In genomic region chr2:76029081-76029901, GRCm38 (mm10) we compare ENCODE assay signal across 8 mouse cellular contexts. TPM values are rescaled to one million over a fixed set of nuclear protein-coding genes. Genes with fewer than 3 reads are reported as not detected.
DNase-seq lines count a peak whose midpoint lies in the region; ATAC-seq and TF ChIP-seq lines count a peak whose summit lies in the region.

No protein-coding gene starts in this region.

- peak overlapping the region; percentile 14; the same call in 1 of the 2 replicates for H3K9ac ChIP-seq in forebrain, embryonic 15.5 days (replicated peaks)
- 0 out of 2 replicates have a peak overlapping the region, but pooled peaks have one; percentile 31 for H3K9ac ChIP-seq in kidney, postnatal 0 days (ENCODE audit: low read depth, low read length)
- H3K9ac ChIP-seq in stomach, postnatal 0 days (ENCODE audit: low read length), result peak overlapping the region; percentile 35; the same call in 1 of the 2 replicates

- no peak for TF ChIP-seq POLR2A in kidney, adult 2 months (IDR thresholded peaks at IDR 0.05; ENCODE audit: low read depth, low read length)

- peak; percentile 81 for ATAC-seq in forebrain, embryonic 15.5 days (replicated peaks)
- ATAC-seq in kidney, postnatal 0 days (replicated peaks; ENCODE audit: low FRiP score, low read depth), result peak; percentile 80; the same call in 1 of the 2 replicates
- ATAC-seq in stomach, postnatal 0 days (ENCODE audit: low FRiP score, low TSS enrichment), result peak; percentile 59; the same call in 1 of the 2 replicates
- no peak for ATAC-seq in monocyte, adult 5-6 weeks (replicated peaks; ENCODE audit: insufficient number of reproducible peaks, low FRiP score, low TSS enrichment, poor library complexity, severe bottlenecking)

- no peaks in the 10 kb centered on the region for H3K9me3 ChIP-seq in forebrain, embryonic 15.5 days
- H3K9me3 ChIP-seq in kidney, postnatal 0 days (replicated peaks; ENCODE audit: low read length), result no peaks in the 10 kb centered on the region
- H3K9me3 ChIP-seq in midbrain, embryonic 10.5 days (replicated peaks), result no peaks in the 10 kb centered on the region
- H3K9me3 ChIP-seq in stomach, postnatal 0 days (ENCODE audit: control insufficient read depth, low read length), result no peaks in the 10 kb centered on the region

- no peak for TF ChIP-seq EP300 in stomach, postnatal 0 days (optimal IDR thresholded peaks at IDR 0.05)

- H3K4me3 ChIP-seq in kidney, adult 2 months (ENCODE audit: insufficient read depth, low read depth, low read length), result no peak overlapping the region
- no peak overlapping the region; the same call in 1 of the 2 replicates for H3K4me3 ChIP-seq in forebrain, embryonic 15.5 days
- H3K4me3 ChIP-seq in kidney, postnatal 0 days (replicated peaks; ENCODE audit: low read depth, low read length), result 0 out of 2 replicates have a peak overlapping the region, but pooled peaks have one; percentile 9
- peak overlapping the region; percentile 32 for H3K4me3 ChIP-seq in midbrain, embryonic 10.5 days
- H3K4me3 ChIP-seq in stomach, postnatal 0 days (ENCODE audit: low read depth, low read length), result no peak overlapping the region

- peak overlapping the region; percentile 34 for H3K4me2 ChIP-seq in forebrain, embryonic 15.5 days (replicated peaks)
- H3K4me2 ChIP-seq in kidney, postnatal 0 days (ENCODE audit: low read length), result peak overlapping the region; percentile 54
- H3K4me2 ChIP-seq in stomach, postnatal 0 days (replicated peaks; ENCODE audit: low read depth), result peak overlapping the region; percentile 30

- H3K27ac ChIP-seq in kidney, adult 2 months (ENCODE audit: insufficient read depth, low read depth, low read length), result no peak overlapping the region
- peak overlapping the region; percentile 79 for H3K27ac ChIP-seq in forebrain, embryonic 15.5 days (replicated peaks)
- peak overlapping the region; percentile 68 for H3K27ac ChIP-seq in kidney, postnatal 0 days
- peak overlapping the region; percentile 91 for H3K27ac ChIP-seq in midbrain, embryonic 10.5 days (replicated peaks)
- no peak overlapping the region for H3K27ac ChIP-seq in stomach, postnatal 0 days (replicated peaks)

- H3K27me3 ChIP-seq in kidney, adult 2 months (replicated peaks; ENCODE audit: control insufficient read depth, insufficient read depth, low read length), result no peaks in the 10 kb centered on the region
- H3K27me3 ChIP-seq in forebrain, embryonic 15.5 days, result no peaks in the 10 kb centered on the region
- H3K27me3 ChIP-seq in kidney, postnatal 0 days (ENCODE audit: insufficient read depth, low read length), result no peaks in the 10 kb centered on the region
- H3K27me3 ChIP-seq in midbrain, embryonic 10.5 days (ENCODE audit: low read depth, poor library complexity, severe bottlenecking), result no peaks in the 10 kb centered on the region
- H3K27me3 ChIP-seq in stomach, postnatal 0 days (ENCODE audit: control insufficient read depth, insufficient read depth, low read length), result no peaks in the 10 kb centered on the region

- WGBS in kidney, adult 2 months, result 13% methylated on average over 20 of the region's 20 CpGs
- 18% methylated on average over 20 of the region's 20 CpGs for WGBS in forebrain, embryonic 15.5 days
- 8% methylated on average over 20 of the region's 20 CpGs for WGBS in kidney, postnatal 0 days
- 35% methylated on average over 20 of the region's 20 CpGs for WGBS in midbrain, embryonic 10.5 days
- 21% methylated on average over 20 of the region's 20 CpGs for WGBS in stomach, postnatal 0 days

- DNase-seq in kidney, adult 2 months, result peak; percentile 17
- no peak for DNase-seq in kidney, adult 9 months
- peak; percentile 40 to 48 for DNase-seq in cerebellum, adult 18-20 months
- DNase-seq in kidney, postnatal 0 days (ENCODE audit: low spot score), result peak; percentile 87
- peak; percentile 64 for DNase-seq in midbrain, embryonic 10.5 days (ENCODE audit: low spot score)
- peak; percentile 17 for DNase-seq in stomach, postnatal 0 days (ENCODE audit: low spot score)

- H3K4me1 ChIP-seq in kidney, adult 2 months (ENCODE audit: control insufficient read depth, insufficient read depth, low read length), result peaks cover 2% of the 10 kb centered on the region; the same call in 1 of the 2 replicates
- peaks cover 26% of the 10 kb centered on the region for H3K4me1 ChIP-seq in forebrain, embryonic 15.5 days
- peaks cover 8% of the 10 kb centered on the region; the same call in 1 of the 2 replicates for H3K4me1 ChIP-seq in kidney, postnatal 0 days (replicated peaks; ENCODE audit: insufficient read depth, low read length)
- H3K4me1 ChIP-seq in midbrain, embryonic 10.5 days, result peaks cover 24% of the 10 kb centered on the region
- H3K4me1 ChIP-seq in stomach, postnatal 0 days (replicated peaks; ENCODE audit: control insufficient read depth, insufficient read depth), result peaks cover 4% of the 10 kb centered on the region; the same call in 1 of the 2 replicates

- no peak for TF ChIP-seq CTCF in kidney, adult 2 months (conservative IDR thresholded peaks at IDR 0.05; ENCODE audit: insufficient read depth, insufficient read length, low read depth, low read length)
- no peak for TF ChIP-seq CTCF in kidney, postnatal 0 days (IDR thresholded peaks at IDR 0.05; ENCODE audit: low read depth)
- no peak for TF ChIP-seq CTCF in stomach, postnatal 0 days (IDR thresholded peaks at IDR 0.05; ENCODE audit: low read depth)

- H3K36me3 ChIP-seq in kidney, adult 2 months (ENCODE audit: control insufficient read depth, insufficient read depth, low read length), result no peaks in the 10 kb centered on the region
- H3K36me3 ChIP-seq in forebrain, embryonic 15.5 days, result no peaks in the 10 kb centered on the region
- no peaks in the 10 kb centered on the region for H3K36me3 ChIP-seq in kidney, postnatal 0 days (ENCODE audit: insufficient read depth, low read length)
- no peaks in the 10 kb centered on the region for H3K36me3 ChIP-seq in midbrain, embryonic 10.5 days
- H3K36me3 ChIP-seq in stomach, postnatal 0 days (ENCODE audit: control insufficient read depth, insufficient read depth, low read length), result no peaks in the 10 kb centered on the region

RNA-seq across cellular contexts. Expression of gene Ttc30a1, which starts 47.5 kb away (rescaled TPM):
- 2.8 and 3.7 TPM in 2 replicates for polyA plus RNA-seq in kidney, adult 2 months (2012; rRNA removed)
- 7.7 and 8.4 TPM in 2 replicates for polyA plus RNA-seq in forebrain, embryonic 15.5 days (2015; fragmentation: Nextera tagmentation; extraction: Ambion mirVana)
- polyA plus RNA-seq in kidney, postnatal 0 days (2015; fragmentation: Nextera tagmentation; extraction: Ambion mirVana), result 6.7 and 7.0 TPM in 2 replicates
- 11.8 and 12.0 TPM in 2 replicates for polyA plus RNA-seq in midbrain, embryonic 10.5 days (2016; fragmentation: Nextera tagmentation; extraction: Ambion mirVana)
- 3.3 and 3.8 TPM in 2 replicates for polyA plus RNA-seq in stomach, postnatal 0 days (2015; fragmentation: Nextera tagmentation; extraction: Ambion mirVana)
- 0.19 to 2.2 TPM (median 1.6 TPM) in 3 replicates for total RNA-seq in monocyte, adult 5-6 weeks (2017)

RNA-seq across cellular contexts. Expression of gene Ttc30a2, which starts 51.3 kb away (rescaled TPM):
- 0.20 and 0.38 TPM in 2 replicates for polyA plus RNA-seq in kidney, adult 2 months (2012; rRNA removed)
- 0.47 and 0.79 TPM in 2 replicates for polyA plus RNA-seq in forebrain, embryonic 15.5 days (2015; fragmentation: Nextera tagmentation; extraction: Ambion mirVana)
- 0.18 and 0.51 TPM in 2 replicates for polyA plus RNA-seq in kidney, postnatal 0 days (2015; fragmentation: Nextera tagmentation; extraction: Ambion mirVana)
- polyA plus RNA-seq in midbrain, embryonic 10.5 days (2016; fragmentation: Nextera tagmentation; extraction: Ambion mirVana), result 0.39 and 0.58 TPM in 2 replicates
- polyA plus RNA-seq in stomach, postnatal 0 days (2015; fragmentation: Nextera tagmentation; extraction: Ambion mirVana), result 0.17 and 0.27 TPM in 2 replicates
- total RNA-seq in monocyte, adult 5-6 weeks (2017), result 0.29 to 0.64 TPM in 2 of 3 replicates, not detected in the other

Comparison
In these comparisons a context has a peak if more than half of its experiments do, and no peak if none do; other contexts are left out.
1. H3K27ac ChIP-seq: peak in forebrain, embryonic 15.5 days (single experiment), kidney, postnatal 0 days (single experiment) and midbrain, embryonic 10.5 days (single experiment); none in kidney, adult 2 months (single experiment) and stomach, postnatal 0 days (single experiment).
2. H3K4me3 ChIP-seq: peak in kidney, postnatal 0 days (single experiment) and midbrain, embryonic 10.5 days (single experiment); none in kidney, adult 2 months (single experiment), forebrain, embryonic 15.5 days (single experiment) and stomach, postnatal 0 days (single experiment).
3. Peak in every context shown above with its lines, with median percentiles within 50 percentile points of each other: H3K4me2 ChIP-seq and H3K9ac ChIP-seq.